Mouse (Mus musculus) stomach, postnatal 0 days (tissue): ENCODE measurements around the gene Plce1.

Source experiments
- CTCF ChIP-seq: IDR thresholded peaks from 2 replicates; pipeline ENCODE4 v1.5.1; 2016; ENCODE audit warnings: antibody characterized with exemption, low read depth, mild to moderate bottlenecking, moderate library complexity
- EP300 ChIP-seq: optimal IDR thresholded peaks from 2 replicates; pipeline ENCODE3; 2016; ENCODE audit warnings: antibody characterized with exemption

DNA sequence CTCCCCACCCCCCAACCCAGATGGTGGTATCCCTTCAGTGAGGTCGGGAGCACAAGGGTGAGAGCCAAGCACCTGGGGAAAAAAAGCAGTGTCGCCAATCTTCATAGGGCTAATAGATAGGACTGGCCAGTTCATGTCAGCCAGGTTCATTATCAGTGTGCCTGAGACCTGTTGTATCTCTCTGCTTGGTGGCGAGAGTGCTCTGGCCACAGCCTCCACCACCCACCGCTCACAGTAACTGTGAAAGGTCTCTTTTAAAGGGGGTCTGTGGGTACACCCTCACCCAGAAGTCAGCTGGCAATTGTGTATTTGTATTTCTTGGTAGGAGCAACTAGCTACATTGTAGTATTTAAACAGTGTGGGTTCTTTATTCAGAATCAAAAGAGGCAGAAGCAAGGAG lies 6.6 kb downstream of the Plce1 start:
- TF ChIP-seq CTCF (no peak), EP300 (no peak)
